ENCODE assay signal across 8 mouse cellular contexts in genomic region chr5:146384935-146385591, GRCm38 (mm10). TPM values are rescaled to one million over a fixed set of nuclear protein-coding genes. Genes with fewer than 3 reads are reported as not detected.
DNase-seq lines count a peak whose midpoint lies in the region; ATAC-seq and TF ChIP-seq lines count a peak whose summit lies in the region.

Gene Wasf3, plus strand, starts transcription at chr5:146384985.

- peak within 1 kb of the TSS; percentile 69 for H3K9ac ChIP-seq in hindbrain, embryonic 14.5 days
- no peak within 1 kb of the TSS for H3K9ac ChIP-seq in lung, postnatal 0 days (replicated peaks; ENCODE audit: low read depth)

- peak; percentile 97 for ATAC-seq in hindbrain, embryonic 14.5 days (ENCODE audit: low FRiP score)
- peak; percentile 85 for ATAC-seq in lung, postnatal 0 days

- no peaks in the 10 kb centered on the region for H3K27me3 ChIP-seq in hindbrain, embryonic 14.5 days (ENCODE audit: control insufficient read depth, insufficient read depth, low read length)
- 0 out of 2 replicates have a peak, but pooled peaks cover 3% of the 10 kb centered on the region for H3K27me3 ChIP-seq in lung, postnatal 0 days (replicated peaks; ENCODE audit: insufficient read depth, low read length)

- H3K4me1 ChIP-seq in hindbrain, embryonic 14.5 days (replicated peaks; ENCODE audit: control insufficient read depth, insufficient read depth, low read length): peaks cover 11% of the 10 kb centered on the region
- H3K4me1 ChIP-seq in lung, postnatal 0 days (ENCODE audit: insufficient read depth, low read depth, low read length): no peaks in the 10 kb centered on the region

- peak within 1 kb of the TSS; percentile 73 for H3K4me2 ChIP-seq in hindbrain, embryonic 14.5 days (replicated peaks)
- H3K4me2 ChIP-seq in lung, postnatal 0 days (replicated peaks; ENCODE audit: low read depth, low read length): peak within 1 kb of the TSS; percentile 64

- H3K4me3 ChIP-seq in hindbrain, embryonic 14.5 days (replicated peaks; ENCODE audit: low read length): peak within 1 kb of the TSS; percentile 67
- H3K4me3 ChIP-seq in lung, postnatal 0 days (ENCODE audit: low read depth, low read length): peak within 1 kb of the TSS; percentile 43

- H3K27ac ChIP-seq in hindbrain, embryonic 14.5 days: peak within 1 kb of the TSS; percentile 70
- no peak within 1 kb of the TSS for H3K27ac ChIP-seq in lung, postnatal 0 days (ENCODE audit: low read length)

- under 1% methylated on average over 36 of the region's 66 CpGs for WGBS in hindbrain, embryonic 14.5 days
- 2% methylated on average over 54 of the region's 66 CpGs for whole genome bisulfite sequencing in lung, postnatal 0 days

- TF ChIP-seq EP300 in lung, postnatal 0 days (IDR thresholded peaks at IDR 0.05): no peak

- 0 out of 2 replicates have a peak, but pooled peaks have one; percentile 20 for TF ChIP-seq CTCF in lung, postnatal 0 days (IDR thresholded peaks at IDR 0.05)

- 0 out of 2 replicates have a peak, but pooled peaks cover 4% of the 10 kb centered on the region for H3K9me3 ChIP-seq in hindbrain, embryonic 14.5 days (ENCODE audit: control insufficient read depth, low read length)
- H3K9me3 ChIP-seq in lung, postnatal 0 days (ENCODE audit: low read length): no peaks in the 10 kb centered on the region

- peak; percentile 91 for DNase-seq in NIH3T3 (ENCODE audit: low read depth)
- peak; percentile 98 to 99 for DNase-seq in cerebellum, postnatal 10 days
- peak; percentile 82 to 83 for DNase-seq in frontal cortex, postnatal 14 days (ENCODE audit: low spot score in 2 of 2)
- DNase-seq in hindbrain, embryonic 14.5 days (ENCODE audit: low spot score): peak; percentile 86
- peak; percentile 91 to 92 for DNase-seq in layer of hippocampus, postnatal 36 days
- peak; percentile 59 for DNase-seq in lung, postnatal 0 days (ENCODE audit: low spot score)
- DNase-seq in right cerebral cortex, adult 18-20 months: peak; percentile 94
- DNase-seq in spleen, postnatal 10 days (ENCODE audit: low spot score in 2 of 2): no peak

- no peaks in the 10 kb centered on the region for H3K36me3 ChIP-seq in hindbrain, embryonic 14.5 days (replicated peaks; ENCODE audit: control insufficient read depth, insufficient read depth)
- H3K36me3 ChIP-seq in lung, postnatal 0 days (ENCODE audit: insufficient read depth, low read length): no peaks in the 10 kb centered on the region

RNA-seq across cellular contexts. Expression of gene Wasf3, which starts in this region (rescaled TPM):
- polyA plus RNA-seq in hindbrain, embryonic 14.5 days (2014; fragmentation: Nextera tagmentation; extraction: Ambion mirVana): 10.3 and 10.4 TPM in 2 replicates
- 100 to 1,000 TPM; 104 to 106 TPM for total RNA-seq in layer of hippocampus, postnatal 36 days (2021)
- polyA plus RNA-seq in lung, postnatal 0 days (2015; fragmentation: Nextera tagmentation; extraction: Ambion mirVana): 0.31 and 0.37 TPM in 2 replicates

Comparison
In these comparisons a context has a peak if more than half of its experiments do, and no peak if none do; other contexts are left out.
1. Peak in DNase-seq, ATAC-seq, H3K4me3 ChIP-seq and H3K4me2 ChIP-seq in lung, postnatal 0 days; RNA of the gene not detected or under 1 TPM.
2. DNase-seq: peak in NIH3T3 (single experiment), cerebellum, postnatal 10 days (2 of 2), frontal cortex, postnatal 14 days (2 of 2), hindbrain, embryonic 14.5 days (single experiment), layer of hippocampus, postnatal 36 days (2 of 2) and right cerebral cortex, adult 18-20 months (single experiment); none in spleen, postnatal 10 days (0 of 2).